Mouse (Mus musculus): ENCODE measurements around the gene Plppr1. TPM values are rescaled to one million over a fixed set of nuclear protein-coding genes. Genes with fewer than 3 reads are reported as not detected.

Gene Plppr1
- 19.8 and 22.7 TPM in 2 replicates for polyA plus RNA-seq (2016; fragmentation: Nextera tagmentation; extraction: Ambion mirVana)

DNA sequence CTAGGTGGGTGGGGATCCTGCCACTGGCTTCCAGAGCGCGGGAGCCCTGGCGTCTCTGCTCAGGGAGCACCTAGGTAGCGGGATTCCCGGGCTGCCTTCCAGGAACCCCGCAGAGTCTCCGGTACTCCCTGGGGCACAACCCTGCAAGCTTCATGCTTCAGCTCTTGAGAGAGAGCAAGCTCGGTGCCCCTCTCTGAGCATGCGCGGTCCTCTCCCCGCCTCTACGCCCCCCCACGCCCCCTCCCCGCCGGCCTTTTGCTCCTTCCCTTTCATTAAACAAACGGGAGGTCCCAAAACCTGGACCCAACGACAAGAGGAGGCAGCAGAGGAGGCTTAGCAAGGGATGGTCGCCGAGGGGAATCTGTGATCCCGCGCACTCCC lies at the start of gene Plppr1:
Gene Plppr1, plus strand, starts transcription at position 253 of the 381 bp plus-strand sequence.
- WGBS: under 1% methylated on average over 19 of the region's 21 CpGs
- Histone ChIP-seq H3K4me3 (peak within 1 kb of the TSS; percentile 72), H3K4me1 (peaks cover 27% of the 10 kb centered on the region), H3K4me2 (replicated peaks) (peak within 1 kb of the TSS; percentile 90), H3K27me3 (peaks cover 41% of the 10 kb centered on the region), H3K27ac (replicated peaks) (peak within 1 kb of the TSS; percentile 85), H3K36me3 (no peaks in the 10 kb centered on the region), H3K9ac (replicated peaks) (peak within 1 kb of the TSS; percentile 72), H3K9me3 (no peaks in the 10 kb centered on the region)
- ATAC-seq (ENCODE audit: low FRiP score, low read depth): peak; percentile 84

- H3K4me3 ChIP-seq: no peak overlapping the region
- H3K9me3 ChIP-seq: no peaks in the 10 kb centered on the region
- no peaks in the 10 kb centered on the region for H3K27me3 ChIP-seq
- no peak overlapping the region for H3K9ac ChIP-seq (replicated peaks)
- H3K36me3 ChIP-seq: no peaks in the 10 kb centered on the region
- no peaks in the 10 kb centered on the region for H3K4me1 ChIP-seq
- no peak for ATAC-seq (ENCODE audit: low FRiP score, low read depth)
- H3K27ac ChIP-seq (replicated peaks): no peak overlapping the region
- H3K4me2 ChIP-seq (replicated peaks): no peak overlapping the region
Measured at GRCm38 (mm10) chr4:49016701-49017100, 42.4 kb upstream of the Plppr1 start.

DNA sequence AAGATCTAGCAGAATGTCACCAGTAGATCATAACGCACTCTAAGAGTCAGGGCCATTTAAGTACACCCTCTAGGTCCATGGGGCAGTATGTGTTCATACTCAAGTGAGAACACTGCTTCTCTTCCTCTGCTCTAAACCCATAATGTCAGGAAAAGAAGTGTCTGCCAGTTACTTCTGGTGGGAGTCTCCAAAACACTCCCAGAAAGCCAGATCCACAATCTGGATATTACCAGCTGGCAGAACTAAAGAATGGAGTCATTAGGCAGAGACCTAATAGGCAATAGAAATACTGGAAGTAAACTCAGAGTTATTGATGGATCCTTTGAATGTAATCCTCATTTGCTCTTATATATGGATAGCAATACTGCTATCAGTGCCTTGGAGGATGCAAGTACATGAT lies 35.9 kb upstream of the Plppr1 start:
- ATAC-seq (ENCODE audit: low FRiP score, low read depth): no peak
- Histone ChIP-seq H3K4me1 (no peaks in the 10 kb centered on the region), H3K36me3 (no peaks in the 10 kb centered on the region), H3K4me3 (no peak overlapping the region), H3K9me3 (no peaks in the 10 kb centered on the region), H3K27me3 (no peaks in the 10 kb centered on the region), H3K4me2 (replicated peaks) (no peak overlapping the region), H3K9ac (replicated peaks) (no peak overlapping the region), H3K27ac (replicated peaks) (no peak overlapping the region)
- WGBS: 91% methylated on average over 1 of the region's 1 CpGs

GRCm38 (mm10) chr4:49038311-49038710 lies 20.8 kb upstream of the Plppr1 start:
- Histone ChIP-seq H3K27me3 (no peaks in the 10 kb centered on the region), H3K4me2 (replicated peaks) (no peak overlapping the region), H3K9me3 (no peaks in the 10 kb centered on the region), H3K4me3 (no peak overlapping the region), H3K9ac (replicated peaks) (no peak overlapping the region), H3K36me3 (no peaks in the 10 kb centered on the region), H3K27ac (replicated peaks) (no peak overlapping the region), H3K4me1 (no peaks in the 10 kb centered on the region)
- WGBS: 55% methylated on average over 4 of the region's 4 CpGs
- 0 out of 2 replicates have a peak, but pooled peaks have one; percentile 4 for ATAC-seq (ENCODE audit: low FRiP score, low read depth)

DNA sequence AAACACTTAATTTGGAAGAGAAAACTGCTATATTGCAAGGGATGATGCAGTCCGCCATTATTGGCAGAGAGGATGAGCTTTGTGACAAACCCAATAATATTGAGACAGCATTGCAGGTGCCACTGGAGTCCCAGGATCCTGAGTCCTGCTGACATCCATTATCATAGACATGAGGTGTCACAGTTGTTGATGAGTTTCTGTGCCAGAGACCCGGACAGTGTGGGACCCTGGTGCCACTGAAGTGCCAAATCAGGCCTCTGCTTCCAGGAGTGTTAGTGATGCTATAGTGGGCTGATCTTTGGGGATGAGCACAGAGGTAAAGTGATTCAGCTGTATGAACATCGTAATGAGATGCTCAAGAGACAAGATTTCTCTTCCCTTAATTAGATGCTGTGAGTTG lies 19.2 kb upstream of the Plppr1 start:
- Histone ChIP-seq H3K4me2 (replicated peaks) (no peak overlapping the region), H3K9ac (replicated peaks) (no peak overlapping the region), H3K27ac (replicated peaks) (no peak overlapping the region), H3K4me3 (no peak overlapping the region), H3K9me3 (no peaks in the 10 kb centered on the region), H3K36me3 (no peaks in the 10 kb centered on the region), H3K4me1 (no peaks in the 10 kb centered on the region), H3K27me3 (no peaks in the 10 kb centered on the region)
- 81% methylated on average over 3 of the region's 3 CpGs for WGBS
- ATAC-seq (ENCODE audit: low FRiP score, low read depth): no peak

DNA sequence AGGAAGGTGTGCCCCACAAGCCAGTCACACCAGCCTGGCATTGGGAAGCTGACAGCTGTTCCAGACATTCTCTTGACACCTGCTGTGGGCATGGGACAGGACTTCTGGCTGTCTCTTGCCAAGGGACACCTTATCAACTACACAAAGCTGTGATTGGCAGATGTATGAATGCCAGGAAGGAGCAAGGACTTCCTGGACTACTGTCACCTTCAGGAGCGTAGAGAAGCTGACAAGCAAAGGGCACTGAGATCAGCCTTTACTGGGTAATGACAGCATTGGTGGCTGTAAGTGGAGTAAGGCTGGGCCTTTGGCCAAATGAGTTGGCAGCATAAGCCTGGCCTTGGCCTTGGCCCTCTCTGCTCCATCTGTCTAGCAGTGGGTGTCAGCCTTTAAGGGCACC lies 17.4 kb upstream of the Plppr1 start:
- WGBS: 82% methylated on average over 1 of the region's 1 CpGs

GRCm38 (mm10) chr4:49050628-49051027 lies 8.4 kb upstream of the Plppr1 start:
- no peak for ATAC-seq (ENCODE audit: low FRiP score, low read depth)
- no peaks in the 10 kb centered on the region for H3K9me3 ChIP-seq
- 67% methylated on average over 1 of the region's 1 CpGs for WGBS
- H3K27ac ChIP-seq (replicated peaks): no peak overlapping the region
- no peaks in the 10 kb centered on the region for H3K36me3 ChIP-seq
- no peak overlapping the region for H3K4me3 ChIP-seq
- no peaks in the 10 kb centered on the region for H3K27me3 ChIP-seq
- H3K9ac ChIP-seq (replicated peaks): no peak overlapping the region
- no peaks in the 10 kb centered on the region for H3K4me1 ChIP-seq
- H3K4me2 ChIP-seq (replicated peaks): no peak overlapping the region

More for the DNA sequence above, 17.4 kb upstream of the Plppr1 start:
- no peak for ATAC-seq (ENCODE audit: low FRiP score, low read depth)
- Histone ChIP-seq H3K36me3 (no peaks in the 10 kb centered on the region), H3K4me2 (replicated peaks) (no peak overlapping the region), H3K9ac (replicated peaks) (no peak overlapping the region), H3K9me3 (no peaks in the 10 kb centered on the region), H3K4me1 (no peaks in the 10 kb centered on the region), H3K4me3 (no peak overlapping the region), H3K27me3 (no peaks in the 10 kb centered on the region), H3K27ac (replicated peaks) (no peak overlapping the region)

DNA sequence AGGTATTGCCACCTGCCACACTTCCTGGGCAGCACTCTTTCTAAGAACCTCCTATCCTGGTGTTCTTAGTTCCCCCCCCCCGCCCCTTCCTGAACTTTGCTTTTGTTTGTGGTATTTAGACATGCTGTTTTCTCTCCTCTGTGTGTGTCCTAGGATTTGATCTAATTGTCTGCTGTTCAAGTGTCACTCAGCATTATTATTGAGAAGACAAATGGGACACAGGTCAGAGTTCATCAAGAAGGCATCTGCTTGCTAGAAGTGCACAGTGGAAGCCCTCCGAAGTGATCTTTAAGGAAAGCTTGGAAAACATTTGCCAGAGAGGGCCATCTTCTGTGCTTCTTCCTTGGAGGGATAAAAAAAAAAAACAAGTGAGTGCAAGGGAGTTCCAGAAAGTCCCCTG lies 1.2 kb upstream of the Plppr1 start:
- no peaks in the 10 kb centered on the region for H3K9me3 ChIP-seq
- no peak overlapping the region for H3K9ac ChIP-seq (replicated peaks)
- ATAC-seq (ENCODE audit: low FRiP score, low read depth): no peak
- H3K4me1 ChIP-seq: peaks cover 27% of the 10 kb centered on the region
- H3K27ac ChIP-seq (replicated peaks): no peak overlapping the region
- H3K4me3 ChIP-seq: no peak overlapping the region
- peaks cover 41% of the 10 kb centered on the region for H3K27me3 ChIP-seq
- no peak overlapping the region for H3K4me2 ChIP-seq (replicated peaks)
- H3K36me3 ChIP-seq: no peaks in the 10 kb centered on the region
- WGBS: 6% methylated on average over 2 of the region's 2 CpGs

DNA sequence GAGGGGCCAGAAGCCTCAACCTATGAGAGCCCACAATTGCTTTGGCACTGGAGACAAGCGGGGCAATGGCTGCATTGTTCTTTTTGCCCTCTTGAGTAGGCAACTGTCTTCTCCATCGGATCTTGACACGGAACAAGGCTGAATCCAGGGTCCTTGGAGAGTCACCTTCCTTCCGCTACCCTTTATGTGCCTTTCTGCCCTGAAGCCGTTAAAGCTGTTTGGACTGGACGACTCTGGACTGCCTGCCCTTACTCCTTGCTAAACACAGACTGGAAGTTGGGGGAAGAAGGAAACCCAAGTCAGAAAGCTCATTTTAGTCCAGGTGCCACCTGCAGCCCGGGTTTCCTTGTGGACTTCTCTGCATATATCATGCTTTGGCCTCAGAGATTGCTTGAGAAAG lies 516 bp upstream of the Plppr1 start:
- H3K27me3 ChIP-seq: peaks cover 41% of the 10 kb centered on the region
- H3K4me1 ChIP-seq: peaks cover 27% of the 10 kb centered on the region
- H3K9ac ChIP-seq (replicated peaks): peak overlapping the region; percentile 72
- peak; percentile 31; the same call in 1 of the 2 replicates for ATAC-seq (ENCODE audit: low FRiP score, low read depth)
- H3K27ac ChIP-seq (replicated peaks): 0 out of 2 replicates have a peak overlapping the region, but pooled peaks have one; percentile 85
- peak overlapping the region; percentile 72 for H3K4me3 ChIP-seq
- 2% methylated on average over 7 of the region's 7 CpGs for WGBS
- H3K9me3 ChIP-seq: no peaks in the 10 kb centered on the region
- peak overlapping the region; percentile 90 for H3K4me2 ChIP-seq (replicated peaks)
- no peaks in the 10 kb centered on the region for H3K36me3 ChIP-seq

GRCm38 (mm10) chr4:49059402-49060381 lies 619 bp downstream of the Plppr1 start:
- WGBS: 1% methylated on average over 62 of the region's 62 CpGs
- H3K9me3 ChIP-seq: no peaks in the 10 kb centered on the region
- H3K4me2 ChIP-seq (replicated peaks): peak overlapping the region; percentile 90
- no peaks in the 10 kb centered on the region for H3K36me3 ChIP-seq
- H3K9ac ChIP-seq (replicated peaks): peak overlapping the region; percentile 72
- ATAC-seq (ENCODE audit: low FRiP score, low read depth): peak; percentile 79
- peaks cover 27% of the 10 kb centered on the region for H3K4me1 ChIP-seq
- H3K27ac ChIP-seq (replicated peaks): peak overlapping the region; percentile 85
- H3K27me3 ChIP-seq: peaks cover 41% of the 10 kb centered on the region
- peak overlapping the region; percentile 72 for H3K4me3 ChIP-seq

- no peaks in the 10 kb centered on the region for H3K36me3 ChIP-seq
- no peak overlapping the region for H3K9ac ChIP-seq (replicated peaks)
- 67% methylated on average over 4 of the region's 4 CpGs for WGBS
- H3K4me3 ChIP-seq: no peak overlapping the region
- H3K4me1 ChIP-seq: no peaks in the 10 kb centered on the region; the same call in 1 of the 2 replicates
- H3K27me3 ChIP-seq: no peaks in the 10 kb centered on the region
- H3K4me2 ChIP-seq (replicated peaks): no peak overlapping the region
- no peak for ATAC-seq (ENCODE audit: low FRiP score, low read depth)
- no peak overlapping the region for H3K27ac ChIP-seq (replicated peaks)
- no peaks in the 10 kb centered on the region for H3K9me3 ChIP-seq
Measured at GRCm38 (mm10) chr4:49069471-49069870, 10.4 kb downstream of the Plppr1 start.

- no peaks in the 10 kb centered on the region for H3K9me3 ChIP-seq
Measured at GRCm38 (mm10) chr4:49072886-49073285, 13.8 kb downstream of the Plppr1 start.

More at GRCm38 (mm10) chr4:49072886-49073285, 13.8 kb downstream of the Plppr1 start:
- no peak for ATAC-seq (ENCODE audit: low FRiP score, low read depth)
- H3K27me3 ChIP-seq: no peaks in the 10 kb centered on the region
- no peaks in the 10 kb centered on the region for H3K4me1 ChIP-seq
- 89% methylated on average over 4 of the region's 4 CpGs for WGBS
- no peaks in the 10 kb centered on the region for H3K36me3 ChIP-seq
- no peak overlapping the region for H3K4me3 ChIP-seq
- no peak overlapping the region for H3K4me2 ChIP-seq (replicated peaks)
- no peak overlapping the region for H3K9ac ChIP-seq (replicated peaks)
- no peak overlapping the region for H3K27ac ChIP-seq (replicated peaks)
